Mouse (Mus musculus) forebrain, embryonic 10.5 days (tissue): ENCODE data around the gene Fam84b. TPM values are rescaled to one million over a fixed set of nuclear protein-coding genes. Genes with fewer than 3 reads are reported as not detected.
A peak's percentile ranks its signal among the peaks of the same experiment; 100 is the strongest.
"Not testable (repeated sequence)": the region's sequence is repeated elsewhere in the genome, so short reads cannot be mapped to it uniquely, and the experiment has no call there.

ENCODE experiments used
- DNase-seq: peaks from one replicate; pipeline ENCODE4 v3.0.0-alpha.2; 2017; ENCODE audit warnings: low spot score; ENCODE audit errors: extremely low spot score
- H3K27ac ChIP-seq: fragments of 300-500 bp; sonication (generic); 2 replicates; pipeline ENCODE4 v1.5.1; 2016; ENCODE audit warnings: mild to moderate bottlenecking
- H3K27me3 ChIP-seq: fragments of 300-500 bp; sonication (generic); 2 replicates; pipeline ENCODE4 v1.6.1; 2016; ENCODE audit warnings: mild to moderate bottlenecking; ENCODE audit not compliant: poor library complexity, severe bottlenecking
- H3K36me3 ChIP-seq: fragments of 300-500 bp; sonication (generic); replicated peaks from 2 replicates; pipeline ENCODE4 v1.6.1; 2016; ENCODE audit warnings: mild to moderate bottlenecking, moderate library complexity
- H3K4me1 ChIP-seq: fragments of 300-500 bp; sonication (generic); 2 replicates; pipeline ENCODE4 v1.6.1; 2016
- H3K4me3 ChIP-seq: fragments of 300-500 bp; sonication (generic); 2 replicates; pipeline ENCODE4 v1.5.1; 2016; ENCODE audit warnings: mild to moderate bottlenecking, moderate library complexity
- H3K9me3 ChIP-seq: fragments of 300-500 bp; sonication (generic); 2 replicates; pipeline ENCODE4 v1.6.1; 2016; ENCODE audit warnings: mild to moderate bottlenecking, moderate library complexity
- WGBS: fragments of 180-500 bp; shearing (Covaris S2); methylation state at CpG from one replicate; pipeline ENCODE4 v1.1.7; 2016; 5-methylcytosine and 5-hydroxymethylcytosine counted together
- polyA plus RNA-seq: library from polyadenylated mRNA; unstranded; fragments of >200 nt; fragmentation: Nextera tagmentation; extraction: Ambion mirVana; gene quantifications from 2 replicates; pipeline ENCODE4 v1.2.1, GENCODE M21; 2016

The Fam84b gene
- polyA plus RNA-seq, 1 experiment from 2014 or later: 23.5 TPM

DNA sequence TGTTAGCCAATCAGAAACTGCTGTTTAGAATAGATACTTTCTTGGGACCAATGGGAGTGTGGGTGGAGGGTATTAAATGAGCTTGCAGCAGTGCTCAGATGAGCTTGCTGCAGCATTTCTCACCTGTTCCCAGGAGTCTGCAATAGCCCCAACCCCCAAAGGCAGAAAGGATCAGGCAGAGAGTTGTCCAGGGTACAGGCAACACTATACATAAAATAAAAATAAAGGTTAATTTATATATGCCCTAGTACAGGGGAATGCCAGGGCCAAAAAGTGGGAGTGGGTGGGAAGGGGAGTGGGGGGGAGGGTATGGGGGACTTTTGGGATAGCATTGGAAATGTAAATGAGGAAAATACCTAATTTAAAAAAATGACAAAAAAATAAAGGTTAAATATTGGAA is 12.3 kb downstream of the Fam84b start:
- H3K9me3 ChIP-seq, H3K4me3 ChIP-seq, DNase-seq, H3K27me3 ChIP-seq, H3K36me3 ChIP-seq, H3K27ac ChIP-seq: not testable (repeated sequence)
- peaks cover 63% of the 10 kb centered on the region for H3K4me1 ChIP-seq

GRCm38 (mm10) chr15:60840296-60840670 is 13.3 kb downstream of the Fam84b start:
- Histone ChIP-seq H3K27me3 (no peaks in the 10 kb centered on the region), H3K27ac (peak overlapping the region; percentile 66), H3K4me3 (no peak overlapping the region), H3K36me3 (no peaks in the 10 kb centered on the region), H3K4me1 (peaks cover 52% of the 10 kb centered on the region), H3K9me3 (no peaks in the 10 kb centered on the region)
- 19% methylated on average over 4 of the region's 4 CpGs for WGBS
- DNase-seq: no peak

GRCm38 (mm10) chr15:60839539-60840295 is 13.9 kb downstream of the Fam84b start:
- Histone ChIP-seq H3K4me3 (no peak overlapping the region), H3K27me3 (no peaks in the 10 kb centered on the region), H3K9me3 (no peaks in the 10 kb centered on the region), H3K36me3 (no peaks in the 10 kb centered on the region), H3K4me1 (peaks cover 47% of the 10 kb centered on the region), H3K27ac (peak overlapping the region; percentile 66)
- WGBS: 20% methylated on average over 3 of the region's 3 CpGs
- DNase-seq: no peak

- Histone ChIP-seq H3K27ac (no peak overlapping the region), H3K4me1 (peaks cover 52% of the 10 kb centered on the region), H3K9me3 (no peaks in the 10 kb centered on the region), H3K27me3 (no peaks in the 10 kb centered on the region), H3K4me3 (no peak overlapping the region), H3K36me3 (no peaks in the 10 kb centered on the region)
- WGBS: 72% methylated on average over 8 of the region's 8 CpGs
- DNase-seq: no peak
Measured at GRCm38 (mm10) chr15:60838135-60838534, 15.4 kb downstream of the Fam84b start.

DNA sequence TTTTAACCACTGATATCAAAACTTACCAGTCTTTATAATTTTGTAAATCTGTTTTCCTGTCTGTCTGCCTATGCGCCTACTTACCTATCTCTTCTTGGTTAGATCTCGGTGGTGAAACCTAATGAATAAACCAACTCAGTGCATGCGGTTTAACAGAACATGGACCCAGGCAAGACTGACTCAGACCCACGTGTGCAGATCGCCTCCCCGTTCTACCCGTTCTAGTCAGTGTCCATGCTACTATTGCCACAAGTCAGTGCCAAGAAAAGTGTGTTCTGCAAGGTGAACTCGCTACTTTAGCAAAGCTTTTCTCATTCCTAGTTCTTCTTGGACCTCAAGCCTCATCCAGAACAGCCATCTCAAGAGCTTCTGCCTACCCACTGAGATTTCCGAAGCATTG is 15.9 kb downstream of the Fam84b start:
- Histone ChIP-seq H3K27ac (no peak overlapping the region), H3K27me3 (no peaks in the 10 kb centered on the region), H3K4me3 (no peak overlapping the region), H3K9me3 (no peaks in the 10 kb centered on the region), H3K4me1 (peaks cover 51% of the 10 kb centered on the region), H3K36me3 (no peaks in the 10 kb centered on the region)
- 96% methylated on average over 9 of the region's 9 CpGs for WGBS
- no peak for DNase-seq

GRCm38 (mm10) chr15:60836321-60836720 is 17.3 kb downstream of the Fam84b start:
- DNase-seq: no peak
- WGBS: 85% methylated on average over 4 of the region's 4 CpGs
- H3K27ac ChIP-seq: no peak overlapping the region
- H3K9me3 ChIP-seq: no peaks in the 10 kb centered on the region
- H3K27me3 ChIP-seq: no peaks in the 10 kb centered on the region
- H3K4me3 ChIP-seq: no peak overlapping the region
- peaks cover 41% of the 10 kb centered on the region for H3K4me1 ChIP-seq
- no peaks in the 10 kb centered on the region for H3K36me3 ChIP-seq

- Histone ChIP-seq H3K4me3 (no peak overlapping the region), H3K36me3 (no peaks in the 10 kb centered on the region), H3K27ac (no peak overlapping the region), H3K4me1 (peaks cover 26% of the 10 kb centered on the region), H3K27me3 (no peaks in the 10 kb centered on the region), H3K9me3 (no peaks in the 10 kb centered on the region)
- 91% methylated on average over 5 of the region's 5 CpGs for WGBS
- DNase-seq: no peak
Measured at GRCm38 (mm10) chr15:60834598-60835571, 18.7 kb downstream of the Fam84b start.

GRCm38 (mm10) chr15:60833476-60834218 is 19.9 kb downstream of the Fam84b start:
- no peak for DNase-seq
- Histone ChIP-seq H3K36me3 (no peaks in the 10 kb centered on the region), H3K4me3 (no peak overlapping the region), H3K27me3 (no peaks in the 10 kb centered on the region), H3K27ac (no peak overlapping the region), H3K4me1 (peaks cover 15% of the 10 kb centered on the region), H3K9me3 (no peaks in the 10 kb centered on the region)
- 47% methylated on average over 2 of the region's 2 CpGs for WGBS

DNA sequence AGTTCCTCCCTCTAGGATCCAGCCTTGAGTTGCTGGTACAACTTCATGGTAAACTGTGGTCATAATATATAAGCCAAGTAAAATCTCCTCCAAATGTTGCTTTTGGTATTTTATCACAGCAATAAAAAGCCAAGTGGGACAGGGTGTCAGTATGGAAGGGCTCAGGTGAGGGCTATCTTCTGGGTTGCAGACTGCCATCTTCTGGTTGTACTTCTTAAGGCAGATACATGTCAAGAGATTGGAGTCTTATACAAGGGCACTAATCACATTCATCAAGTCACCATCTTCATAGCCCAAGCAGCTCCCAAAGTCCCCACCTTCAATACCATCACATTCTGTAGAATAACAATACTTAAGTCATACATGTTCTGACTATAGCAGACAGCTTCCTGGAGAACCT is 21.0 kb downstream of the Fam84b start:
- H3K27me3 ChIP-seq: no peaks in the 10 kb centered on the region
- H3K36me3 ChIP-seq: no peaks in the 10 kb centered on the region
- peaks cover 7% of the 10 kb centered on the region for H3K4me1 ChIP-seq
- no peak overlapping the region for H3K27ac ChIP-seq
- H3K4me3 ChIP-seq: no peak overlapping the region
- no peaks in the 10 kb centered on the region for H3K9me3 ChIP-seq
- no peak for DNase-seq

- Histone ChIP-seq H3K4me1 (peaks cover 50% of the 10 kb centered on the region), H3K9me3 (no peaks in the 10 kb centered on the region), H3K27me3 (no peaks in the 10 kb centered on the region), H3K36me3 (peaks cover 8% of the 10 kb centered on the region), H3K27ac (no peak overlapping the region), H3K4me3 (no peak overlapping the region)
- 70% methylated on average over 1 of the region's 1 CpGs for WGBS
- no peak for DNase-seq
Measured at GRCm38 (mm10) chr15:60826226-60826625, 27.4 kb downstream of the Fam84b start.

GRCm38 (mm10) chr15:60824751-60825227 is 28.8 kb downstream of the Fam84b start:
- Histone ChIP-seq H3K4me1 (peaks cover 52% of the 10 kb centered on the region), H3K27me3 (no peaks in the 10 kb centered on the region), H3K36me3 (peaks cover 22% of the 10 kb centered on the region), H3K4me3 (peak overlapping the region; percentile 83), H3K27ac (peak overlapping the region; percentile 94), H3K9me3 (peaks cover 8% of the 10 kb centered on the region; the same call in 1 of the 2 replicates)
- peak; percentile 92 for DNase-seq
- under 1% methylated on average over 32 of the region's 32 CpGs for WGBS

- peak overlapping the region; percentile 83 for H3K4me3 ChIP-seq
- H3K27ac ChIP-seq: peak overlapping the region; percentile 94
- no peak for DNase-seq
- under 1% methylated on average over 45 of the region's 45 CpGs for WGBS
- H3K27me3 ChIP-seq: no peaks in the 10 kb centered on the region
- H3K9me3 ChIP-seq: peaks cover 8% of the 10 kb centered on the region; the same call in 1 of the 2 replicates
- peaks cover 52% of the 10 kb centered on the region for H3K4me1 ChIP-seq
- H3K36me3 ChIP-seq: peaks cover 29% of the 10 kb centered on the region
Measured at GRCm38 (mm10) chr15:60823870-60824709, 29.5 kb downstream of the Fam84b start.
